Mouse (Mus musculus) B cell, adult 62 days (primary cell): ENCODE results near the gene Olfr536. TPM values are rescaled to one million over a fixed set of nuclear protein-coding genes. Genes with fewer than 3 reads are reported as not detected.

Experiments
- total RNA-seq: library from RNA; stranded (reverse); gene quantifications from 4 replicates; pipeline ENCODE4 v1.2.4, GENCODE M21; 2023

The Olfr536 gene
- total RNA-seq, result not detected in 4 replicates

GRCm38 (mm10) chr7:140507346-140508021 is at the start of gene Olfr536:
TSS of gene Olfr536 (minus strand) at chr7:140507396.

DNA sequence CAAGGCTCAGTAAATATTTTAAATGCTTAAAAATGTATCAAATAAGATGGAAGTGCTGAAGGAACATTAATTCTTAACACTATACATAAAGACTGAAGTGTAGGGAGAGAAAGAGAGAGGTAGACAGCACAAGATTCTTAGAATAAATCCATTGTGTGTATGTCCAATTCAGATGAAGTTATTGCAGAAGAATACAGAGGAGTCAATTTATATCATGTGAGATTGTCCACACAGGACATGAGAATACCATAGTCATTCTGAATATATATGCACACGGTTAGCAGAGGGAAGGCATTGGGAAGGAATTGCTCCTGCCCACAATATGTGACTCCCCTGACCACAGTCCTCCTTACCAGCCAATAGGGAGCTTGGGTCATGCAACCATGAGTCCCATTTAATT is 23.3 kb downstream of the Olfr536 start, which contains the start of gene Olfr535:
Gene Olfr535 (plus strand): TSS at position 301 of the 400 bp plus-strand sequence.

DNA sequence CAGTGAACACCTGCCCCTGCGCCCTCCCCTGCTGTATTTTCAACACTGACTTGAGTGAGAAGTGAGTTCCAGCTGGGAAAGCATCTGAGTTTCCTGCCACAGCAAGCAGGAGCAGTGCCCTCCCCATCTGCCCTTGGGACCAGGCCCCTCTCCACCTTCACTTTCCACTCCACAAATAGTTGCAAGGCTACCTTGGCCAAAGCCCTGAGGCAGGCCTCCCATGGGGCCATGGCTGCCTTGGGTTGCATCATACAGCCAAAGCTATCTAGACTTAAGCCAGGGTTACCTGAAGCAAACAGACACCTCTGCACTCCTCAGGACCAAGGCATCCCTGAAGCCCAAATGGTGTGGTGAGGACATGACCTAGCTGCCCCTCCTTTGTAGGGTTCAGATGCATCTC is 44.1 kb downstream of the Olfr536 start, which contains the start of gene Olfr533:
Gene Olfr533 (plus strand): TSS at position 301 of the 400 bp plus-strand sequence.

Other genes starting within 250 kb of the Olfr536 start
- gene Olfr525, start 186.5 kb downstream of the Olfr536 start, total RNA-seq, result not detected in 4 replicates
- gene Olfr527, start 173.4 kb downstream of the Olfr536 start, total RNA-seq, result not detected in 4 replicates
- gene Olfr60, start 145.7 kb downstream of the Olfr536 start, total RNA-seq, result not detected in 4 replicates
- gene Olfr530, start 131.1 kb downstream of the Olfr536 start, total RNA-seq, result not detected in 4 replicates
- gene Olfr531, start 104.5 kb downstream of the Olfr536 start, total RNA-seq, result not detected in 4 replicates
- gene Olfr532, start 85.8 kb downstream of the Olfr536 start, total RNA-seq, result not detected in 4 replicates
- not detected in 4 replicates for gene Olfr533, start 44.0 kb downstream of the Olfr536 start, total RNA-seq
- gene Olfr535, start 23.2 kb downstream of the Olfr536 start, total RNA-seq, result not detected in 4 replicates
- not detected in 4 replicates for gene Olfr538, start 60.5 kb upstream of the Olfr536 start, total RNA-seq
- gene Olfr46, start 93.9 kb upstream of the Olfr536 start, total RNA-seq, result not detected in 4 replicates
- gene Olfr61, start 121.6 kb upstream of the Olfr536 start, total RNA-seq, result not detected in 4 replicates
- not detected in 4 replicates for gene Olfr53, start 139.1 kb upstream of the Olfr536 start, total RNA-seq
- gene Olfr539, start 152.5 kb upstream of the Olfr536 start, total RNA-seq, result not detected in 4 replicates
- gene Olfr45, start 174.6 kb upstream of the Olfr536 start, total RNA-seq, result not detected in 4 replicates
- not detected in 4 replicates for gene Olfr541, start 189.9 kb upstream of the Olfr536 start, total RNA-seq